Mouse (Mus musculus) R1 (cell line): ENCODE measurements around the gene Tbcc.

Source experiments
- DNase-seq: peaks from one replicate; pipeline ENCODE4 v3.0.0-alpha.2; 2018; ENCODE audit warnings: low read depth, low spot score

Tbcc gene

DNA sequence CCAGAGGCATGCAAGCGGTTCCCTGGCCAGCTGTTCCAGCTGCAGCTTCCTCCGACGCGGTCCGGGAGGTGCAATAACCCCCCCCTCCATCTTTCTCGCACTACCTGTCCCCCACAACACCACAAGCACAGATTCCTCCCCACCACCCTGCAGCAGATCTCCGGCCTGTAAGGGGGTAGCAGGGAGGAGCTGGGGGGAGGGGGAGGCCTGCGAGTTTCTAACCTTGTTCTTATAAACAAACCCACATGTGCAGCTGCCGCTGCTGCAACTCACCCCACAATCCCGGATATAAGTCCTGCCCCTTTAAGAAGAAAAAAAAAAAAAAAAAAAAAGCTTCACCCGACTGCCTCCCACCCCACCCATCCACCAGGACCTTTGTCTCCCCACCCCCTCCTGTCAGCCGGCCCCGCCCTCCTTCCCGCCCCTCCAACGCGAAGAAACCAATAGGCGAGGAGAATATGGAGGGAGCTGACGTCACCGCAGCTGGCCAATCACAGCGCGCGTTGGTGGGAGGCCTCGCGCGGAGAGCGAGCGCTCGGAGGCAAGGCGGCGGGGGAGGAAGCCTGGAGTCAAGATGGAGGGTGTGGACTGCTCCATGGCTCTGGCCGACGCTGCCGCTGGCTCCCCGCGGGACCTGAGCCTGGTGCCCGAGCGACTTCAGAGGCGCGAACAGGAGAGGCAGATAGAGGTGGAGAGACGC, at the start of gene Tbcc:
Gene Tbcc, plus strand, starts transcription at position 569 of the 700 bp plus-strand sequence.
- peak; percentile 98 for DNase-seq

DNA sequence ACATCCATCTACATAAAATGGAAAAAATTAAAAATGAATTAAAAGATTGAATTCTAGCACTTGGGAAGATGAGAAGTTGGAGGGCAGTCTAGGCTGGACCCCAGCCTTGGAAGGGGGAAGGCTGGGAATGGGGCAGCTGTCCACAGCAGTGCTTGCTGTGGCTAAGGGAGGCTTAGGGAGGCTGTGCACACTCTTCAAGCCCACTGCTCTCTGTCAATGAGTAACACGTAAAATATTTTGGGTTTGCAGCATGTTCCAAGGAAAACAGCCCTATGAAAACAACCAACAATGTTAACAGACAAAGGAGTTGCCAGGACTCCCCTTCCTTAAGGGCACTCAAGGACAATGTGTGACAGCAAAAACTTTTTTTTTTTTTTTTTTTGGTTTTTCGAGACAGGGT, 47.5 kb upstream of the Tbcc start:
- peak; percentile 28 for DNase-seq

DNA sequence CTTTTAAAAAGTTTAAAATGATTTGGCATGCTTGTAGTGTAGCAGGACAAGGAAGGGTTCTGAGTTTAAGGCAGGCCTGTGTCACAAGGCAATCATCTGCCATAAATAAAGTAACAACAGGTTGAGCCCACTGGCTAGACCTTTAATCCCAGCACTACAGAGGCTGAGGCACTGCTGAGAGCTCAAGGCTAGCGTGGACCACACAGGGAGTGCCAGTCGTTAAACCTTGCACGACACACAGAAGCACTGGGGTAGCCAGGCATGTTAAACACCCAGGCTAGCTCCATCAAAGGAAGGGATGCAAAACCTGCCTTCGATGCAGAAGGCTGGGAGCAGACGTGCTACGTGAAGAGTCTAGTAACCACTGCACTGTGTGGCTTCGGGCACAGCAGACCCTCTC, 46.8 kb upstream of the Tbcc start:
- DNase-seq, result peak; percentile 45

DNA sequence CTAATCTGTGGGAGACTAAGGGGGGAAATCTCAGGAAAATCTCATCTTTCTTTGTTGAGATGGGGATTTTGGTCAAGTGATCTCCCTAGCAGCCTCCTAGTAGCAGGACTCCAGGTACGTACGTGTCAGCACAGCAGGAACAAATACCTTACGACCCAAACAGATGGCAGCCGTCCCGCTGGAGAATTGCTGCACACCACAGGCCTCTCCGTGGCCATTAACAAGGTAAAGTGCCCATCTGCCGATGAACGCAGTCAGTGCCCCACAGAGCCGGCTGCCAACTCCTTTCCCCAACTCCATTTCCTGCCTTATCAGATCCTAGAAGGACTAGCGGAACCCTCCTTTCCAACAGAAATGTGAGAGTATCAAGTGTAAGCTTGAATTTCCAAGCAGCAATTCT, 45.7 kb upstream of the Tbcc start:
- DNase-seq, result peak; percentile 57

DNA sequence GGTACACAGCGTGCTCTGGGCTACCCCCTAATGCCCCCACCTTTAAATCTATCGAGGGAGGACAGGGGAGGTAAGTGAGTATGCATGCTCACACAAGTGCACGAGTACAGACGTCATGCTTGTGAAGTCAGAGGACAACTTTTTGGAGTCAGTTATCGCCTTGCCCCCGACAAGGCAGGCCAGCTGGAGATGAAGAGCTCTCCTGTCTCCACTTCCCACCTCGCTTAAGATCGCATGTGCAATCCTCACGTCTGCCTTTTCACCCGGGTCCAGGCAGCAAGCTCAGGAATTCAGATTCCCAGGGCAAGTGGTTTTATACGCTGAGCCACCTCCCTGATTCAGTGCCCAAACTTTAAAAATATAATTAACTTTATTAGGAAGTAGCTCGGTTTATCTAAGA, 45.2 kb upstream of the Tbcc start:
- DNase-seq, result peak; percentile 55

DNA sequence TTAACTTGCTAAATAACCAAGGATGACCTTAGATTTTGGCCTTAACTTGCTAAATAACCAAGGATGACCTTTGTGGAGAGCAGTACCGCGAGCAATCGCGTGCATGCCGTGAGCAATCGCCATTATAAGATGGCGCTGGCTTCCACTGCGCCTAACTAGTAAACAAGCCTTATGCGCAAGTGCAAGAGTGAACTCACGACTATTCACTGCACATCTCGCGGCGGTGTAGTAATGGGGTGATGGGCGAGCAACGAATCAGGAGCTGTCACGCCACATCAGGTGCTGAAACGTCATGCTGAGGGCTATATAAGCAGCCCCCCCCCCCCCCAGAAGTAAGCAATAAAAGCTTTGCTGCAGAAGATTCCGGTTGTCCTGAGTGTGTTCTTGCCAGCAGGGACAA, 43.9 kb upstream of the Tbcc start:
- DNase-seq, result peak; percentile 94

DNA sequence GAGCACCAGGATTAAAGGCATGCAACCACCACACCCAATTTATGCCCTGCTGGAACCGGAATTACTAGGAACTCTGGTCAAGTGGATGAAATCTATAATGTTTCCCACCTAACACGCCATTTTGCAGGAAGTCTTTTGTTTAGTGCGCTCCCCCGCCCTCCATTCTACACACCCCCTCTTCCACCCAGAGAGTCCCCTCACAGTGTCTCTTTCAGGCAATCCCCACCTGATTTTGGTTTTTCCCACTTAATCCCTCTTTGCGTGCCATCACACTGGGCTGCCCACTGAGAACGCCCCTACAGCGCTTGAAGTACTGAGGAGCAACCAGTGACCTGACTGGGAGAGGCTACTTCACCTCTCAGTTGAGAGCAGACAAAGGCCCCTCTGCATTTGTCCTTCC, 43.3 kb upstream of the Tbcc start:
- peak; percentile 74 for DNase-seq

DNA sequence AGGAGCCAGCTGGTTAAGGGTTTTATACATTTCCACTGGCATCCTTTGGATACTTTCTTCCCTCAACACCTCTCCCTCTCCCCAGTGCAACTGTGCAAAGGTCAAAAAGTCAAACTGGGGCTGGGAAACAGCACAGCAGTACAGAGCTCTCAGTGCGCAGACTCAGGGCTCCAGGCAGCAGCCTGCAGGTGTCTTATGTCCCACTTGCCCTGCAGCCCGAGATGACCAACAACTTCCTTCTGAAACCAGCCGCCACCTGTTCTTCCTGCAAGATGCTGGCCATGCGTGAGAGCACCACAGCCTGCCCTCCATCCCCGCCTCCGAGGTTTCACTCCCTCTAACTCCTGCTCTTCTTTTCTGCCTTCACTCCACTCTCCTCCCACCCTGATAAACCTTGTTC, 37.8 kb upstream of the Tbcc start:
- DNase-seq, result peak; percentile 95

DNA sequence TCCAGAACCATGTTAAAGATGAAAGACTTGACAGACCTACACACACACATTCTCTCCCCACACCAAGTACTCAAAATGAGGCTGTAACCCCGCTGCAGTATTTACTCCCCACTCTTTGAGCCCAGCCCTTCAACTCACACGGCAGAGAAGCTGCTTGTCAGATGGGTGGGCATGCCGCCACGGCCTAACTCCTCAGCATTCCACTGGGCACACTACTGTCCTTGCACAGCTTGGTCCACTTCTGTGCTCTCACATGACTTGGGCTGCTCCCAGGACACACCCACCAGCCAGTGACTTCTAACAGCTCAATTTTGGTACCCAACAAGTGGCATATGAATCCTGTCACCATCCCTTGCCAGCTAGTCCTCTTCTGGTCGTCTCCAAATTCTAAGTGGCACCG, 37.2 kb upstream of the Tbcc start:
- DNase-seq, result no peak

DNA sequence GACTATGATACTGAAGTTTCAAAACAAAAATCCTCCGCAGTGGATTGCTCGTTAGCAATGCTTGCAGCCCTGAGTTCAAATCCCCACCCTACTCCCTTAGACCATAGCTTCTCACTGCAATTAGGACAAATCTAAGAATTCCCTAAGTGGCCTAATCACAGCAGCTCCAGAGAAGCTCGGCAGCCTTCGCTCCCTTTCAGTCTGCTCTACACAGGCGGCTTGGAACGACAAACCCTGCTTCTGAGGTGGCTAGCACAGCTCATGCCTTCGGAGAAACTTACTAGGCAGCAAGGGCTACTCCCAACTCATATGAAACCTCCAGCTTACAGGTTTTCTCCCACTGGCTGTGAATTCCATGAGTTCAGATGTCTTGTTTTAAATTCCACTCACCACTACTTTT, 36.4 kb upstream of the Tbcc start:
- no peak for DNase-seq

DNA sequence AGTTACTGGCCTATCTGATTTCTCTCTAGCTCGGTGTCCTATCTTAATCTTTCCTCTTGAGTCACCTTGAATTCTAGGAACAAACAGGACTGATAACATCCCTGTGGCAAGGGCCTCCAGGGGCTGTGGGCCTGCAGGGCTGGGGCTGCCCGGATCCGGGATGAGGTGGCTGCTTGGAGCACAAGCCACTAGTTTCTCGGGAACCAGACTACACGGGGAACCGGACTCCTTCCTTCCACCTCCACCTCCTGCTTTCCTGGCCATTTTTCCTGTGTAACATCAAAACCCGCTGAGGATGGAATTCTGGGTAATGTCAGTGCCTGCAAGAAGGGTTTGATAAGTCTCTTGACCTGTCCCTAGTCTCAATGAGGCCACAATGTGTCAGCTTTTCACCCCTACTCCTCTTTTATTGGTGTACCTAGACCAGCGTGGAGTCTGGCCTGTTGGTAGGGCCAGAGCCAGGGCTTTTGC, 35.8 kb upstream of the Tbcc start:
- peak; percentile 59 for DNase-seq

DNA sequence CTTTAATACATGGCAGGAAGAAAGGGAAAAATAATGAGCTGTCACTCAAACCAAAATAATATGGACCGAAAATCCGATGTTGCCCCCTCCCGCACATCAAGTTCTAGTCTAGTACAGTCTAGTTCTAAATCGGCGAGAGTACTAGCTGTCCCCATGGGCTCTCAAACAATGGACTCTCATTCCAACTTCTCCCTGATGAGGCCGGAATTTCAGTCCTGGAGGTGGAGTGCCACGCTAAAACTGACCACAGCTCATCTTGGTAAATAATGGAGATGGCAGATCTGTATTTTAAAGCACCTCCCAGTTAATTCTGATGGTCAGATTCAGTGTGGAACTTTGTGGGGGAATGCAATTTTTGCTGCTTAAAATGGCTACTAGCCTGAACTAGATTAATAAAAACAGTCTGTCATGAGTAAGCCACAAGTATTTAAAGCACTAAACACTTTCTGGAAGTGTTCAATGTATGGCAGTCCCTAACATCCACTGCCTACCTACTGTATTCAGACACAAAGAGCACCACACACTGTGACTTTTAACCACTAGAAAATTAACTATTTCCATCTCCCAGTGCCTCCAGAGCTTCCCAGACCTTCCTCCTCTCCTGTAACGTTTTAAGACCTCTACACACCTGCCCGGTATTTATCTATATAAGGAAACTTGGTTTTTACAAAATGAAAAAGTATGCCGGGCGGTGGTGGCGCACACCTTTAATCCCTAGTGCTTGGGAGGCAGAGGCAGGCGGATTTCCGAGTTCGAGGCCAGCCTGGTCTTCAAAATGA, 35.0 kb upstream of the Tbcc start:
- no peak for DNase-seq

DNA sequence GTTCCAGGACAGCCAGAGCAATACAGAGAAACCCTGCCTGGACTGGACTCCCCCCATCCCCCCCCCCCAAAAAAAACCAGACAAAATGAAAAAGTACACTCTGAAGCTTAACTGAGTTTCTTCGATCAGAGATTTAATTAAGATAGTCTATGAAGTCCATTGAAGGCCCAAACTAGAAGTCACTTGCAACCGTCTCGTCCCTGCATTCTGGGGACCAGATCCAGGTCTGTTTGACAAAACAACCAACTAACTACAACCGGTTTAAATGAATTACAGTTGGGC, 34.4 kb upstream of the Tbcc start:
- no peak for DNase-seq

DNA sequence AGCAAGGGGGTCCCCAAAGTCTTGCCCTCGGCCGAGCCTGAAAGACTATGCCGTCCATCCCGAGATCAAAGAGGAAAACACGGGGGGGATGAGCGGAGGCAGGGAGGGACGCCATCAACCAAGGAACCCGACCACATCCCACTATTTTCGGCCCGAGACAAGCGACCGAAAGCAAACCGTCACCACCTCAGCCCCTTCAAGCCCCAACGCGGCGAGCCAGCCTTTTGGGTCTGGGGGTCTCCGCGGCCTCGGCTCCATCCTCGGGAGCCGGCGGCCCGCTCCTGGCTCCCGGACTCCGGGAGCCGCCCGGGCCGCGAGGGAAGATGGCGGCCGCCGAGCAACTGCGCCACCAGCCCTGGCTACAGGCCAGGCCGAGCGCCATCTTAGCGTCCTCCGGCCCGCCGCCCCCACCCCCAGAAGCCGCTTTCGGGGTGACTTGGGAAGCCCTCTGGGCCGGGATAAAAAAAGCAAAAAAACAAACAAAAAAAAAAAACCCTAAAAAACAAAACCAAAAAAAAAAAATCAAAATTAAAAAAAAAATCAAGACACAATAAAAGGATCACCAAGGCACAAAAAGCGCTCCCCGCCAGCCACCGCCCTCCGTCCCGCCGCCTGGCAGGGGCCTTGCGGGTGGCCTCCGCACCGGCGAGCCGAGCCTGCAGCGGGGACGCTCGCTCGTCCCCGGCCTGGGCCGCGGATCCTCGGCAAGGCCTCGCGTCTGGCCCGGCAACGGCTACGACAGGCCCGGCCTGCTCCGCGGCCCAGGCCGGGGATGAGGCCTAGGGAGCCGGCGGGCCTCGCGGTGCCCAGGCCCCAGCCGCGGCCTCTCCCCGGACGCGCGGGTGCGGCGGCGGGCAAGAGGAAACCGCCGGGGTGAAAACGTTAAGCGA, 33.8 kb upstream of the Tbcc start:
- DNase-seq, result peak; percentile 54

DNA sequence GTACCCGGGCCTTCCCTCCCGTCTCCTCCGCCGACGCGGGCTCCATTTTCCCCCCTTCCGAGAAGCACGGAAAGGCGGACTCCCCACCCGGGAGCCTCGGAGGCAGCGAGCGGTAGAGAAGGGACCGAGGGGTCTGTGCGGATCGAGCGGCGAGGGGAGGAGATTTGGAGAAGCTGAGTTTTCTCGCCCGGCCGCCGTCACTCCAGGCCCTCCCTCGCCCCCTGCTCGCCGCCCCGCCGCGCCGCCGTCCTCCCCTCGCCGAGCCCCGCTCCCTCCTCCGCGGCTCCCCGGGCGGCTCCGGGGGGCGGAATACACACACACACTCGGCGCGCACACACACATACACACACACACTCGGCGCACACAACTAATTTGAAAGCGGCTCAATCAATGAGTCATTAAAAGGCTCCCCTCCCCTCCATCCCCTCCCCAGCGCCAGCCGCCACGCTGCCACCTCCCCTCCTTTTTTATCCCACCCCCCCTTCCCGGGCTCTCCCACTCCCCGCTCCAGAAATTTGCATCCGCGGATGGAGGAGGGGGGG, 33.1 kb upstream of the Tbcc start:
- DNase-seq, result peak; percentile 78

DNA sequence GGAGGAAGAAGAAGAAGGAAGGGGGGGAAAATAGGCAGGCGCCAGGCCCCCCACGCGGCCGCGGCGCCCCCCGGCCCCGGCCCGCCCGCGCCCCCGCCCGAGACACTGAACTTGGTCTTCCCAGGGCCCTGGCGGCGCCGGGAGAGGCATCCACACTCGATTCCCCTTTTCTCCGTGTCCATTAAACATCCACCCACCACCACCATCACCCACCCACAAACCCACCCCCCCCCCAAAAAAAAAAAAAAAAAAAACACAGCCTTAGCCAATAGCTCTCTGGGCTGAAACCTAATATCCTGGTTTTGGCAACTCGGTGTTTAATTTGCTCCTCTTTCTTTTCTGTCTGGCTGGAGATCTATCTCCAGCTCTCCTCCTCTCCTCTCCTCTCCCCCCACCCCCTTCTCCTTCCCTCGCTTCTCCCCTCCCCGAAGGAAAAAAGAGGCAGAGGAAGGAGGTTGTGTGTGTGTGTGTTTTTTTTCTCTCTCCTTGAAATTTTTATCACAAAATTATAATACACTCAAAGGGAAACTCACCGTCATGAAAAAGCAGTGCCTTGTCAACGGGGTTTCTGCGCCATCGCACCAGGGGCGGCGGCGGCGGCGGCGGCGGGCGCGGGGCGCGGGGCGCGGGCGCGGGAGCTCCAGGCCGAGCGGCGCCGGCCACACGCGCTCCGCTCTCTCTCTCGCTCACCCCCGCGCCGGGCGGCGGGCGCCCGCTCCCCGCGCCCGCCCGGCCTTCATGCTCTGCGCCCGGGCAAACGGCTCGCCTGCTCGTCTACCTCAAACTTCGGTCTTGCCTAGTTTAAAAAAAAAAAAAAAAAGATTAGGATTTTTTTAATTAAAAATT, 32.4 kb upstream of the Tbcc start, which contains the start of gene Bicral:
Gene Bicral, minus strand, starts transcription at position 580 of the 846 bp plus-strand sequence.
- DNase-seq, result peak; percentile 76

DNA sequence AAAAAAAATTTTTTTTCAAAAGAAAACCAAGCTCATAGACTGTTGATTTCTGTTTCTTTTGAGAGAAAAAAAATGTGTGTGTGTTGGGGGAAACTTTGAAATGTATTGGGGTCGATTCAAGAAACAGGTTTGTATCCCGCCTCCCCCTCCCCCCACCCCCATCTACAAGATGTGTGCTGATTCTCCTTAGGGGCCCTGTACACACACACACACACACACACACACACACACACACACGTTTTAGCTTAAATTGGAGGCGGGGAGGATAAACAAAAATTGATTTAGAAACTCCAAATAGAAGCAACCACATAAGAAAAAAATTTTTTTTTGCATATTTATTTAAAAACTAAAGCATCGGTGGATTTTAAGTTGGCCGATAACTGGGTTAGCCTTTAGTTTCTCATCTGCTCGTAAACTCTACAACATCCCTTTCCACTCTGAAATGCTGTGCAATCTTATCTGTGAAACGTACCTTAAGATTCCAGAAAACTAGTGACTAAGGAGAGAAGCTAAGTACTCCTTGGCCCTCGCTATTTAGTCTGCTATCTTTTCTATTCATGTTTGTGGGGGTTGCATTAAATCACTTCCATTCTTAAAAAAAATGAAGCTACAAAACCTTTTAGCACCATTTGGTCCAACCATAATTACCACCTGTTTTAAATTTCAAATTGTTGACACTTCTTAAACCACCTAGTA, 31.6 kb upstream of the Tbcc start:
- peak; percentile 52 for DNase-seq

DNA sequence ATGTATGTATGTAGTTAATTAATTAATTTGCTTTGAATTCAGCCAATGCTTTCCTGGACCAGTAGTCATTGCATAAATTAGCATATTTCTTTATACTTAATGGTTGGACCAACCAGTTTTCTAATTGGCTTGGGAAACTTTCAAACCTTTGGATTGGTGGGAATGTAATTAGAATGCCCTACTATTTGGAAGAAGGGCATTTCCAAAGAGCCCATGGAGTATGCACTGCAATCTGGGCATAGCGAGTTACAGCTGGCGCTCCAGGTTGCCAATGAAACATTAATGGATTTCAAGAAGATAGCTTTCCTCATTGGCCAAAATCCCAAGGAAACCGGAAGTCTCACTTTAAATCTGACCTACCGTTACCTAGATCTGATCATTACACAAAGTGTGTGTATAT, 30.4 kb upstream of the Tbcc start:
- DNase-seq, result no peak

DNA sequence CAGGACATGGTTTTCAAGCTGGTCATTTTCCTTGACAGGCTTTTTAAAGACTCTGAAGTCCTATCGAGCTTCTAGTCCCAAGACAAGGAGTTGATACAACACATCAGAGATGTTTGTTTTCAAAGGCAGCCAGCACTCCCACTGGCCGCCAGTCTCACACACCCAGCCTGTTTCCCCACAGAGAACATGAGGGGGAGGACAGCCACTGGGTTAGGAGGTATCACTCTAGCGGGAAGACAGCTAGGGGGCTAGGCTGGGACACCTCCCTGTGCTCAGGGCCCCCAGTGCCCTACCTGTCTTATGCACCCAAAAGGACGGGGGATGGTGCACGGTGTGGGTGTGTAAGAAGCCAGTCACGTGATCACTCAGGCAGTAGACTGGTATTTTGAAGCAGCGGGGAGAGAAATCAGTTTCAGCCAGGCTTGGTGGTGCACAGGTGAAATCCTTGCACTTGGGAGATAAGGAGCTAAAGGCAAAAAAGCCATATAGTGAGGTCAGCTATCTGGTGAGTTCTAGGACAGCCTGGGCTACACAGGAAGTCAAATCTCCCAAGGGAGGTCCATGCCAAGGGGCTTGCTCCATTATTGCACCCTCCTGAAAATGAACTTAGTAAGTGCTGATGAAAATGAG, 25.8 kb upstream of the Tbcc start:
- DNase-seq, result no peak

DNA sequence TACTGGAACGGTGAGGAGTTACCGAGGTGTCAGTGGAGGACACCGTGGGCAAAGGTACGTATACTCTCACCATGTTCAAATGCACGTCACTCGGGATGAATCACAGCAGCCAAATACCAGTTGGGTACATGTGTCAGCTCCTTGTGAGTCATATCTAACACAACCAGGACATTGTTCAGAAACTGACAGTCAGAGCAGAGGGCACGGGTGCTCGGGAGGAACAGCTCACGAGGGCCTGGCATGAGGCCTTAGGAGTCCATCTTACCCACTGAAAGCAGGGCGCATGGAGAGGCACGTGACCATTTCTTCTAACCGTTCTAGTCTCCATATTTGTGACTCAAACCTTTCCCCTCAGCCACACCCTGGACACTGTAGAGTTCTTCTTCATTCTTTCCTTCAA, 23.6 kb upstream of the Tbcc start:
- DNase-seq, result no peak
